Mouse (Mus musculus) R1 (cell line): ENCODE measurements around the gene Terf2ip.
A peak's percentile ranks its signal among the peaks of the same experiment; 100 is the strongest.

Experiments used
- DNase-seq: peaks from one replicate; pipeline ENCODE4 v3.0.0-alpha.2; 2018; ENCODE audit warnings: low read depth, low spot score

Terf2ip gene

GRCm38 (mm10) chr8:112010997-112011815 is at the start of gene Terf2ip, which contains the start of gene Kars:
Terf2ip (plus strand) TSS chr8:112011398.
Kars (minus strand) TSS chr8:112011323.
- DNase-seq, result peak; percentile 96

- no peak for DNase-seq
These were observed 48.6 kb upstream of the Terf2ip start for GRCm38 (mm10) chr8:111962589-111962988.

DNA sequence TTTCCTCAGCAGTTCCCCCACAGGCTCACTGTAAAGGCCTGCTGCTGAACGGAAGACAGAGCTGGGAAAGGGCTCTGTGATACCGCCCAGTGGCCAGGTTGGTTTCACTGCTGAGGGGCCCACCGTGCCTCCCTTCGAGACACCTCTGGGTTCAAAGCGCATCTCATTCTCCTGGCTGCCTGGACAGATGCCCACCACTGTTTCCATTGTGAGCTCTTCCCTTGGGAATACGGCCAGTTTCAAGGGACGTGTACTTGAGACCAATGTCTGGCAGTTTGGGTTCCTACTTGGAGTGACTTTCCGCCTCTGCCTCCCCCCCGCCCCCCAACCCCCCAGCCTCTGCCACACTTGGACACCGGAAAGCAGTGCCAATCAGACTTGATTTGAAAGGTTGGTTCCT is 48.1 kb upstream of the Terf2ip start:
- no peak for DNase-seq

DNA sequence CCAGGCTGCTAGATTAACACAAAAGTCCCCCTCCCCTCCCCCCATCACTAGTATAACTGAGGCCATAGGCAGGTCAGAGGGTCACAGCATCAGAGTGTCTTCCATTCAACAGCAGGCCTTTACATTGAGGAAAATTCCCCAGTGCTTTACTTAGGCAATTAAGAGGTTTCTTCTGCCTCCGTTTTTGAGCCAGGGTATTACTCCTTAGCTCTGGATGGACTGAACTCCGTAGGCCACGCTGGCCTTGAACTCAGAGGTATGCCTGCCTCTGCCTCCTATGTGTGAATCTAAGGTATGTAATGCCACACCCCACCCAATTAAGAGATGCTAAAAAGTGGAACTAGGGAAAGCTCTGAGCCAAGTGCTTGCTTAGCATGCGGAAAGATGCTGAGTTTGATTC is 47.7 kb upstream of the Terf2ip start:
- DNase-seq, result peak; percentile 91

DNA sequence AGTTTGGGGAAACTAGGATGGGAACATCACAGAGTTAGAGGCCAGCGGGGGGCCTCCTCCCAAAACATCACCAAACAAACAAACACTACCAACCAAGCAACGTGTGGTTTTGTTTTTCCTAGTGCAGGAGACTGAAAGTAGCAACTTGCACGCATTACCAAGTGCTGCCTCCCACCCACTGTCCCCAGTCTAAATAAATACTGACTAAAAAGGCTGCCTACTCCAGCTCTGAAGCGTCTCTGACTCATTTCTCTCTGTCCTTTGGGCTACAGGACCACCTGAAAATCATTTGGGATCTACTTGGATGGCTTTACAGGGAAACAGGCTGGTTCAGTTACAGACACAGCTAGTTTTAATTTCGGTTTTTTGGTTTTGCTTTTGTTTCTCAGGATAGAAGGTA is 46.8 kb upstream of the Terf2ip start:
- DNase-seq, result no peak

- peak; percentile 70 for DNase-seq
These were observed 46.2 kb upstream of the Terf2ip start for GRCm38 (mm10) chr8:111964849-111965561.

GRCm38 (mm10) chr8:111967246-111967870 is 43.8 kb upstream of the Terf2ip start:
- peak; percentile 79 for DNase-seq

DNA sequence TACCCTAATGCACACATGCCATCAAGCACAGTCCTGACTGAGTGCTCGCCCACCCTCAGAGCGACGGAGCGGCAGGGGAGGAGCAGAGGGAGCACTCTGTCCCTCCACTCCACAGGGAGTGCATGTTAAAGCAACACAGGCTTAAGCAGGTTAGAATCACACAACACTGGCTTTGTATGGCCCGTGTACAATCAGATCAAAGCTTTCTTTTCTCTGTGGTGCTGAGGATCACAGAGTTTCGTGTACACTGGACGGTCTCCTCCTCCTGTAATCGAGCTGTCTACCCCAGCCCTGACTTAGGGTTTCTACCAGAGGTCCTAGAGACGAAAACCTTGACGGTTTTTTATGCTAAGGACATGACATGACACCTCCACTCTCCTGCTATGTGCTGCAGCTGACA is 42.7 kb upstream of the Terf2ip start:
- DNase-seq, result peak; percentile 70

GRCm38 (mm10) chr8:111968991-111969390 is 42.2 kb upstream of the Terf2ip start:
- peak; percentile 82 for DNase-seq

- DNase-seq, result peak; percentile 53
These were observed 37.1 kb upstream of the Terf2ip start for GRCm38 (mm10) chr8:111974138-111974537.

- DNase-seq, result no peak
These were observed 35.5 kb upstream of the Terf2ip start for GRCm38 (mm10) chr8:111975706-111976105.

DNA sequence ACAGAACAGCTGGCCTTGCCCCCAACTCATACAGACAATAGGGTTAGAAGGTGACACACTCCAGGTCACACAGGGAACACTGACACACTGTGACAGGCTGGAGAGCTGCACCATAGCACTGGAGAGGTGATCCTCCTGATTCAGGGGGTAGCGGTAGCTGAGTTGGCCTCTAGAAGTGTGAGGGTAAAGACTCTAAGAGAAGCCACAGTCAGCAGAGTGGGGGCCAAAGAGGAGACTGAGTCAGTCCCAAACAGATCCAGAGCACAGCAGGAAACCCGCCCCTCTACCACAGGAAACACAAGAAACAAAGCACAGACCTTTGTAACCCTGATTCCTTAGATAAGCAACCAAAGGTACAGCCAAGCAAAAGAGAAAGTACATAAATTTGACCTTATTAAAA is 34.9 kb upstream of the Terf2ip start:
- peak; percentile 54 for DNase-seq

GRCm38 (mm10) chr8:111978147-111978546 is 33.1 kb upstream of the Terf2ip start:
- no peak for DNase-seq

DNA sequence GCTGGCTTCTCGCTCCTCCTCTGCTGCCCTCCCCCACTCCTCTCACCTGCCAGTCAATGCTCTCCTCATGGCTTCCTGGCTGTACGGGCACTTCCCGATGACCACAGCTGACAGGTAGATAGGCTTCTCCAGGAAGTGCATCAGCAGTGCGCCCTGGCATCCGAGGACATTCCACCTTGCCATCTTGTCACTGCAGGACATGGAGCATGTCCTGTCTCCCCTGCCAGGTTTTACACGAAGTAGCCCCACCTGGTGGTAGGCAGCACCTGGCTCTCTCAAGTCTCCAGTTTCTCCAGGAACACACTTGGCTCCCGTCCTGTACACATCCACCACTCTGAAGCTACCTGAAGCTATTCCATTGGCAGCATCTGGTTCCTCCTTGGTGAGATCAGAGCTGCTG is 29.1 kb upstream of the Terf2ip start:
- DNase-seq, result peak; percentile 70

DNA sequence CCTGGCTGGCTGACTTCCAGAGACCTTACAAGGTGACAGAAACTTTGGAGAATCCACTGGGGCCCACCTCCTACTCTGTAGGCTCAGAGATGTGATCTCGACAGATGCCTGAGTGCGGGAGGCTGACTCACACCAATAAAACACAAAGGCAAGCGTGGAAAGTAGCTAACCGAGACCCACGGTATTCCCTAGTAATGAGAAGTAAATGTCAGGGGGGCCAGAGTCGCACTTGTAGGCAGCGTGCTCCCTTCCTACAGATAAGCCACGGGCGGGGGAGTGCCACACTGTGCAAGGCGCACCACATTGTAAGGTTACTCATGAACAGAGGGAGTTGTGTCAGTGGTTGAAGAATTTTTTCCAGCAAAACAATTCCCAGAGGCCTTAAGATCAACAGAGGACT is 26.7 kb upstream of the Terf2ip start:
- no peak for DNase-seq

GRCm38 (mm10) chr8:111989911-111990310 is 21.3 kb upstream of the Terf2ip start:
- peak; percentile 92 for DNase-seq

DNA sequence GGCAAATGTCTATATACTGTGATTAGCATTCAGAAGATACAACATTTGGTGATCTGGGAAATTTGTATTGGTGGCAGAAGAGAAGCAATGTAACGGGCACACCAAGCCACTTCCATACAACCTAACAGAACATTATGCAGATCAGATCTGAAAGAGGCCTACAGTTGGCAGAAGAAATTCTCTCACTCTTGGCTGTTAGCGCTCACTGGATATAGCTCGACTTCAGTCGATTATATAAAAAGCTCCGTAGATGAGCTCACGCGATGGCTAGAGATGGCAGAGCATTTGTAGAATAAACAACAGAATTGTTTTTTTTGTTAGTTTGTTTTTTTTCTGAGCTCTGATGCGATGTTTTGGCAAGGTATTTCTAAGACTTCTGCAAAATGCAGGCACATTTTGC is 19.9 kb upstream of the Terf2ip start:
- no peak for DNase-seq

DNA sequence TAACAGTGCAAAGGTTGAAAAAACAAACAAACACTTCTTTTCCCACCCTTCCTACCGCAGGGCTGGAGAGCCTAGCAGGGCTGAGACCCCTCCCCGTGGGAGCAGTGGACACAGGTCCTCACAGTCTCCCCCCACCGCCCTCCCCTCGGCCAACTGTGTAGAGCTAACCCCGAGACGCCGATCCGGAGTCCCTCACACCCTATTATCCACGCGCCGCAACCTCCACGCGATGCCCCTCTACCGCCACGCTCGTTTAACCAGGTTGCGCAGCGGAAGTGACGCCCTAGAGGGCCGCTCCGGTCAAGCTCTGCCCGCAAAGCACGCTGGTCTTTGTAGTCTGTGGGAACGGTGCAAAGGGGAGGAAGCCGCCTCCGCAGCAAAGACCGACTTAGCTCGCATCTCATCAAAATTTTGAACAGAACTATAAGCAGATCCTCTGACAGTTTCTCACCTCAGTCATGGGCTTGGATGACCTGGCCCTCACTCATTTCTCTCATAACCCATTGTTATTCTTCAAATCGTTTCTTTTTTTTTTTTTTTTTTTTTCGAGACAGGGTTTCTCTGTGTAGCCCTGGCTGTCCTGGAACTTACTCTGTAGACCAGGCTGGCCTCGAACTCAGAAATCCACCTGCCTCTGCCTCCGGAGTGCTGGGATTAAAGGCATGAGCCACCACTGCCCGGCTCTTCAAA is 19.0 kb upstream of the Terf2ip start, which contains the start of gene Adat1:
Gene Adat1 (minus strand): TSS at position 290 of the 690 bp plus-strand sequence.
- peak; percentile 91 for DNase-seq

DNA sequence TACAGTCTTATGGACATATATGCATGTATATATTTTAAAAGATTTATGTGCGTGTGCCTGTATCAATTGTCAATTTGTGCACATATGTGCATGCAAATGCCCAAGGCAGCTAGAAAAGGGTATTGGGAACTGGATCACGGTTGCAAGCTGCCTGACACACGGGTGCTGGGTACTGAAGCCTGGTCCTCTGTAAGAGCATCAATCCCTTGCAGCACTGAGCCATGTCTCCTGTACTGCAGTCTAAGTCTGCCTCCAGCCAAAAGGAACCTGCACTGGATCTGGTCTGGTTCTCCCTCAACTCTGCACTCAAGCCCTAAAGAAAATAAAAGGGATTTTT is 18.5 kb upstream of the Terf2ip start:
- DNase-seq, result no peak

- DNase-seq, result no peak
These were observed 6.4 kb upstream of the Terf2ip start for GRCm38 (mm10) chr8:112004754-112005153.

GRCm38 (mm10) chr8:112005601-112006000 is 5.6 kb upstream of the Terf2ip start:
- peak; percentile 74 for DNase-seq

DNA sequence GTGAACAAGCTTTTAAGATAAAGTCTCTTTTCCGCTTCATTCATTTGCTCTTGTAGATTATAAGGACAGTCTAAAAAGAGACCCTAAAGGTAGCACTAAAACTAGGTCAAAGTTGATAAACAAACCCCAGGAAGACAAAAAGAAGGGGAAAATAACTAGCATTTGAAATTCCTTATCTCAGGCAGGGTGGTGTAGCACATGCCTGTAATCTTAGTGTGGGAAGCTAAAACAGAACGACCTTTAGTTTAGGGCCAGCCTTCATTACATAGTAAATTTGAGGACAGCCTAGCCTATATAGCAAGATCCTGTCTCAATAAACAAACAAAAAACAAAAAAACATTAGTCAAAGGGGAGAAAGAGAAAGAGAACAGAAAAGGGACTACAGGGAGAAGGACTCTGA is 3.5 kb upstream of the Terf2ip start:
- DNase-seq, result no peak
